Mouse (Mus musculus) heart, postnatal 0 days (tissue): ENCODE measurements at regions not wholly inside any gene's neighbourhood (a gene's known extent, or its start where the extent isn't known, plus 50 kb on each side); places are given as distances from the start of the nearest gene placed in this dataset.

Experiments
- ATAC-seq: fragments of 200-750 bp; cut with Nextera tagmentation; 2 replicates; pipeline ENCODE4 v1.8.0; 2017; ENCODE audit warnings: low read depth, moderate number of reproducible peaks, moderate library complexity; ENCODE audit not compliant: insufficient read depth
- DNase-seq: peaks from one replicate; pipeline ENCODE4 v3.0.0-alpha.2; 2016; ENCODE audit warnings: low spot score
- H3K27ac ChIP-seq: fragments of 300-500 bp; sonication (generic); 2 replicates; pipeline ENCODE4 v1.5.1; 2014; ENCODE audit warnings: low read depth, mild to moderate bottlenecking
- H3K27me3 ChIP-seq: fragments of 300-500 bp; sonication (generic); 2 replicates; pipeline ENCODE4 v1.6.1; 2014; ENCODE audit warnings: low read length, mixed read lengths; ENCODE audit not compliant: control insufficient read depth, insufficient read depth
- H3K36me3 ChIP-seq: fragments of 300-500 bp; sonication (generic); replicated peaks from 2 replicates; pipeline ENCODE4 v1.6.1; 2014; ENCODE audit warnings: low read length, mixed read lengths; ENCODE audit not compliant: control insufficient read depth, insufficient read depth
- H3K4me1 ChIP-seq: fragments of 300-500 bp; sonication (generic); 2 replicates; pipeline ENCODE4 v1.6.1; 2014; ENCODE audit warnings: antibody characterized with exemption; ENCODE audit not compliant: control insufficient read depth, insufficient read depth
- H3K4me2 ChIP-seq: fragments of 300-500 bp; sonication (generic); 2 replicates; pipeline ENCODE4 v1.6.1; 2014; ENCODE audit warnings: low read depth, mild to moderate bottlenecking, low read length, moderate library complexity
- H3K4me3 ChIP-seq: fragments of 300-500 bp; sonication (generic); 2 replicates; pipeline ENCODE4 v1.5.1; 2014; ENCODE audit warnings: low read depth, low read length
- H3K9ac ChIP-seq: fragments of 300-500 bp; sonication (generic); replicated peaks from 2 replicates; pipeline ENCODE4 v1.6.1; 2014; ENCODE audit warnings: low read depth, low read length, mixed read lengths
- H3K9me3 ChIP-seq: fragments of 300-500 bp; sonication (generic); replicated peaks from 2 replicates; pipeline ENCODE4 v1.6.1; 2016; ENCODE audit warnings: low read length; ENCODE audit not compliant: control insufficient read depth
- CTCF ChIP-seq: IDR thresholded peaks from 2 replicates; pipeline ENCODE4 v1.5.1; 2016; ENCODE audit warnings: antibody characterized with exemption, control low read depth, low read depth
- EP300 ChIP-seq: IDR thresholded peaks from 2 replicates; pipeline ENCODE4 v1.6.1; 2016; ENCODE audit warnings: antibody characterized with exemption, low read depth
- WGBS: fragments of 180-500 bp; shearing (Covaris S2); extraction: QIAGEN DNeasy Blood & Tissue Kit; methylation state at CpG from one replicate; pipeline ENCODE4 v1.1.7; 2014; 5-methylcytosine and 5-hydroxymethylcytosine counted together

DNA sequence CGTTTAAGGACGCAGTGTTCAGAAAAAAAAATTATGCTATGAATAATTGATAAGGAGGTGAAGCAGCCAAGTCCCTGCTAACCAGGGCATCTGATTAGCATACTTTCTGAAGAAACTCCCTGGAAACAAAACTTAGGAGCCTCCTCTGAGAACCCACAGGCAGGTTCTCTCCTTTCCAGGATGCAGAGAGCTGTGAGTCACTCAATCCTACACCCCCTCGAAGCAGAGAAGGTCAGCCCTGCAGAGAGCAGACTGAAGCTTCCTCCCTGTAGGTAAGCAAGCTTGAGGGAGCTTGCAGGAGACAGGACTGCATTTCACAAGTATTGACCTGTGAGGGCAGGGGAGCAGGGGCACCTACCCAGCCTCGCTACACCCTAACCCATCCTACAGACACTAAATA is 83.7 kb upstream of the L3mbtl4 start:
- no peak for TF ChIP-seq EP300
- TF ChIP-seq CTCF: no peak
- ATAC-seq: no peak
- DNase-seq: no peak
- WGBS: 73% methylated on average over 4 of the region's 4 CpGs
- no peak overlapping the region for H3K9ac ChIP-seq
- no peak overlapping the region for H3K4me2 ChIP-seq
- H3K4me1 ChIP-seq: no peaks in the 10 kb centered on the region
- H3K36me3 ChIP-seq: no peaks in the 10 kb centered on the region
- H3K4me3 ChIP-seq: no peak overlapping the region
- no peaks in the 10 kb centered on the region for H3K9me3 ChIP-seq
- no peak overlapping the region for H3K27ac ChIP-seq
- no peaks in the 10 kb centered on the region for H3K27me3 ChIP-seq

DNA sequence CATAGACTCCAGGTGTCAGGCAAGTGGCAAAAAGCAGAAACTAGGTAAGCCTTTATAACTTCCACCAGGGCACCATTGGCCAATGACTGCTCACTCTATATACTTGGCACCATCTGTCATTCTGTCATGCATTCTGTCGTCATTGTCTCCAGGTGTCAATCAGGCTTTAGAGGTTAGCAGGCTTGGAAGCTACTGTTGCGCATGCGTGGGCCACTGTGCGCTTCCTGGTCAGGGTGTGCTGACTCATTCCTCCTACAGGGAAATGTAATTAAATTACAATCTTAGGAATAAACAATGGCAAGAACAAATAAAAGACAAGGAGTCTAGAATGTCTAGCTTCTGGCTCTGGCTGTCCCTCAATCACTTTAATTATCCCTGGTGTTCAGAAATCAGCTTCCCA is 68.1 kb upstream of the L3mbtl4 start:
- Histone ChIP-seq H3K4me2 (no peak overlapping the region), H3K27me3 (no peaks in the 10 kb centered on the region), H3K36me3 (no peaks in the 10 kb centered on the region), H3K27ac (no peak overlapping the region), H3K9me3 (no peaks in the 10 kb centered on the region), H3K4me1 (no peaks in the 10 kb centered on the region), H3K4me3 (no peak overlapping the region), H3K9ac (no peak overlapping the region)
- TF ChIP-seq CTCF (no peak), EP300 (no peak)
- ATAC-seq: no peak
- no peak for DNase-seq
- WGBS: 81% methylated on average over 4 of the region's 4 CpGs

DNA sequence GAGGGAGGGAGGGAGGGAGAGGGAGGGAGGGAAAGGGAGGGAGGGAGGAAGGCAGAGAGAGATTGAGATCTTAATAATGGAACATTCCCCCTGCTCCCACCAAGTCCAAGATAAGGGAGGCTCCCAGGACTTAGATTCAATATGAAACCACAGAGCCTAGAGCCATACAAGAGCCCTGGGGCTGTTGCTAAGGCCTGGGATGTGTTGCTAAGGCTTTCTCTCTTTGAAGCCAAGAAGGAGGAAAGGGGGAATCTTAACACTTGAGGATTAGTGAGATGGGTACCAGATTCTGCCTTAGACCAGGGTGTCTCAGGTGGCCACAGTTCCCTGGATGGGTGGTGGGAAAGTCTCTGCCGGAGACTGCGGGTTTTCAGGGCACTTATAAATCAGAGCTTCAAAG is 64.8 kb upstream of the L3mbtl4 start:
- Histone ChIP-seq H3K9ac (no peak overlapping the region), H3K4me2 (no peak overlapping the region), H3K4me3 (no peak overlapping the region), H3K4me1 (0 out of 2 replicates have a peak, but pooled peaks cover 3% of the 10 kb centered on the region), H3K27me3 (no peaks in the 10 kb centered on the region), H3K9me3 (no peaks in the 10 kb centered on the region), H3K36me3 (no peaks in the 10 kb centered on the region), H3K27ac (no peak overlapping the region)
- 24% methylated on average over 2 of the region's 2 CpGs for WGBS
- DNase-seq: no peak
- no peak for TF ChIP-seq EP300
- TF ChIP-seq CTCF: no peak
- ATAC-seq: no peak

DNA sequence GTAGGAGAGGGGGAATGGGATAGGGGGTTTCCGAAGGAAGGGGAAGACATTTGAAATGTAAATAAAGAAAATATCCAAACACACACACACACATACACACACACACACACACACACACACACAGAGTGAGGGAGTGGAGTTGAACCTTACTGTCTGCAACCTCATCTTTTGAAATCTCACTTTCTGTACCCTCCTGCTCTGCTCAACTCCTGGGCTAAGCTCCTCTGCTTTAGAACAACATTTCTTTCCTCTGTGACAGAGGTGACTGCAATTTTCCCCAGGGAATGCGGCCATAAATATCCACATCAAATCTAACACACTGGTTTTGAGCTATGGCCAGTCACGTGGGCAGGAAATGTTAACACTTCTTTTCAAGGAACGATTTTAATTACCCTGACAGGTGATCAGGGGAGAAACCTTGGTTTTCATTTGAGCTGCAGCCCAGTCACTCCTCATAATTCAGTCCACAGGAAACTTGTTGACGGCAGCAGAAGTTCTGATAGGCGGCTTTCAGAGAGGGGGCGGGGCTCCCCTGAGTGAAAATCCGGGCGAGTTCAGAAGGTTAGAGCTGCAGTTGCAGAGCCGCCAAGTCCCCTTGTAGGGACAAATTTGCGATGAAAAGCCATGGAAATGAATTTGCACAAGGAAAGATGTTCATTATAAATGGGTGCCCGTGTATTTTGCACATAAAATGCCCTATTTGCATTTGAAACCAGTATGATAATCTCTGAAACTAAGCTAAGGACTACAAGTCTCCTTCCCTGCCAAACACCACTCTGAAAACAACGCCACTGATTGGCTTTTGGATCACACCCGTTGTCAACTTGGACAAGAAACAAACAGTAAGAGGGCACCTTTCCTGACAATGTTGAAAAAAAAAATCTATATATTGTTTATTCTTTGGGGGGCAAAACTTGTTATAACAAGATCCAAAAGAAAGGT is 63.0 kb upstream of the L3mbtl4 start:
- Histone ChIP-seq H3K27me3 (no peaks in the 10 kb centered on the region), H3K4me1 (0 out of 2 replicates have a peak, but pooled peaks cover 3% of the 10 kb centered on the region), H3K4me2 (peak overlapping the region; percentile 54), H3K4me3 (peak overlapping the region; percentile 9; the same call in 1 of the 2 replicates), H3K27ac (no peak overlapping the region), H3K9me3 (no peaks in the 10 kb centered on the region), H3K9ac (no peak overlapping the region; the same call in 1 of the 2 replicates), H3K36me3 (no peaks in the 10 kb centered on the region)
- DNase-seq: peak; percentile 38
- peak; percentile 67; the same call in 1 of the 2 replicates for ATAC-seq
- 11% methylated on average over 14 of the region's 14 CpGs for WGBS
- no peak for TF ChIP-seq CTCF
- no peak for TF ChIP-seq EP300

DNA sequence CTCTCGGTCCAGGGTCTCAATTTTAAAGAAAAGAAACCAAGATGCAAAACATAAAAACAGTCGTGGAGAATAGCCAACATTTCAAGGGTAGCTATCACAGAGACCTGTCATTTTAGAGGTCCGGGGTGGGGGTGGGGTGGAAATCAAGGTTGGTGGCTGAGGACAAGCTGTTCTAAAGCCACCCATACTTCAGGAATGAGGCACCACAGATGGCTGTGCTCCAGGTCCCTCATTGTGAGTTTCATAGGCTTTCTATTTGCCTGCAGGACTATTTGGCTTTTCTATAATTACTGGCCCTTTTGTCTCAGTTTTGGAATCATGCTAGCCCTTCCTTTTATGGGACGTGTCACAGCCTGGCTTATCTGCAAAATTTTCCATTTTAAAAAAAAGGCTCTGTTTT is 55.4 kb upstream of the L3mbtl4 start:
- ATAC-seq (no peak), DNase-seq (no peak)
- TF ChIP-seq CTCF (no peak), EP300 (no peak)
- Histone ChIP-seq H3K27ac (no peak overlapping the region), H3K27me3 (no peaks in the 10 kb centered on the region), H3K4me3 (no peak overlapping the region), H3K4me1 (no peaks in the 10 kb centered on the region), H3K4me2 (no peak overlapping the region), H3K9ac (no peak overlapping the region), H3K9me3 (peaks cover 3% of the 10 kb centered on the region), H3K36me3 (no peaks in the 10 kb centered on the region)
- 53% methylated on average over 4 of the region's 4 CpGs for WGBS
